In the genomic region with DNA sequence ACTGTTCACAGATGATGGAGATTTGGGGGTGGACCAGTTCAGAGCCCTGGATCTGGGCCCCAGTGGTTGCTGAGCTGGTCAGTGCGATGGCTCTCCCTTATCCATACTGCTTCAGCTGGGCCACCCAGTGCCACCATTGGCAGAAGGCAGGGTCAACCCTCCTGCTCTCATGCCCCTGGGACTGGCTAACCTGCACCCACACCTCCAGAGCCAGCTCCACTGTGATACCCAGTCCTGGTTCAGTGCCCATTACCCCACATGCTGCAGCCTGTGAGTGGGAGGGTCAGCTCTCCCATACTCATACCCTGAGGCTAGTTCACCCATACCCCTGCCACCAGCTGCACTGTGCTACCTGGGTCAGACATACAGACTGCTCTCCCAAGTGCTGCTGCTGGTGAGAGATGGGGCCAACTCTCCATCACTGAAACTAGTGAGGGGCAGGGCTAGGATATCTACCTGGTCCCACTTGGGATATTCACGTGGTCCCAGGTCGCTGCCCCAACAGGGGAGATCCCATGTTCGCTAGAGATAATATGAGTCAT, we compare ENCODE assay signal across 26 mouse cellular contexts. TPM values are rescaled to one million over a fixed set of nuclear protein-coding genes. Genes with fewer than 3 reads are reported as not detected.
DNase-seq lines count a peak whose midpoint lies in the region; ATAC-seq and TF ChIP-seq lines count a peak whose summit lies in the region.
"Had no signal": no experiment of that assay in that cellular context is flagged by ENCODE, and none has a peak within 500 bp of the region (broad histone marks: within the 10 kb centered on the region; RNA-seq: fewer than 3 reads in every experiment).

No protein-coding gene starts in this region.

- H3K4me3 ChIP-seq in liver, embryonic 12.5 days: no peak overlapping the region
- H3K4me3 ChIP-seq in liver, postnatal 0 days (ENCODE audit: low read depth, low read length): no peak overlapping the region
- no peak overlapping the region for H3K4me3 ChIP-seq in embryonic facial prominence, embryonic 12.5 days
- H3K4me3 ChIP-seq: embryonic facial prominence, embryonic 15.5 days; forebrain, embryonic 15.5 days; heart, embryonic 15.5 days; hindbrain, embryonic 12.5 days; midbrain, embryonic 12.5 days; neural tube, embryonic 13.5 days had no signal

- H3K27me3 ChIP-seq in liver, embryonic 12.5 days (replicated peaks): no peaks in the 10 kb centered on the region
- no peaks in the 10 kb centered on the region for H3K27me3 ChIP-seq in liver, postnatal 0 days (ENCODE audit: insufficient read depth, low read length)
- H3K27me3 ChIP-seq in embryonic facial prominence, embryonic 12.5 days: no peaks in the 10 kb centered on the region; the same call in 1 of the 2 replicates
- H3K27me3 ChIP-seq: embryonic facial prominence, embryonic 15.5 days; forebrain, embryonic 15.5 days; heart, embryonic 15.5 days; hindbrain, embryonic 12.5 days; midbrain, embryonic 12.5 days; neural tube, embryonic 13.5 days had no signal

- H3K27ac ChIP-seq in liver, embryonic 12.5 days: no peak overlapping the region
- no peak overlapping the region for H3K27ac ChIP-seq in liver, postnatal 0 days (ENCODE audit: low read depth)
- no peak overlapping the region for H3K27ac ChIP-seq in embryonic facial prominence, embryonic 12.5 days
- H3K27ac ChIP-seq: embryonic facial prominence, embryonic 15.5 days; forebrain, embryonic 15.5 days; heart, embryonic 15.5 days; hindbrain, embryonic 12.5 days; midbrain, embryonic 12.5 days; neural tube, embryonic 13.5 days had no signal

- ATAC-seq in liver, embryonic 12.5 days: peak; percentile 27; the same call in 1 of the 2 replicates
- no peak for ATAC-seq in liver, postnatal 0 days
- ATAC-seq in embryonic facial prominence, embryonic 12.5 days (ENCODE audit: insufficient number of reproducible peaks, insufficient read depth, low FRiP score, low TSS enrichment): 0 out of 2 replicates have a peak, but pooled peaks have one; percentile 13
- ATAC-seq in erythroid progenitor cell, adult 5-6 weeks (replicated peaks; ENCODE audit: low FRiP score, poor library complexity, severe bottlenecking): 0 out of 2 replicates have a peak, but pooled peaks have one; percentile 25
- ATAC-seq: CD4-positive, CD25-positive, alpha-beta regulatory T cell, adult 4 months; forebrain, embryonic 15.5 days; intestine, embryonic 16.5 days had no signal

- intact Hi-C loops in heart, postnatal 10 days (cut with DNase I): no loop called here

- no peak overlapping the region for H3K9ac ChIP-seq in liver, embryonic 12.5 days
- H3K9ac ChIP-seq in liver, postnatal 0 days (replicated peaks): no peak overlapping the region
- H3K9ac ChIP-seq in embryonic facial prominence, embryonic 12.5 days: no peak overlapping the region
- H3K9ac ChIP-seq: embryonic facial prominence, embryonic 15.5 days; forebrain, embryonic 15.5 days; heart, embryonic 15.5 days; hindbrain, embryonic 12.5 days; midbrain, embryonic 12.5 days; neural tube, embryonic 13.5 days had no signal

- H3K4me2 ChIP-seq in liver, embryonic 12.5 days: no peak overlapping the region
- H3K4me2 ChIP-seq in liver, postnatal 0 days (ENCODE audit: low read depth, low read length): no peak overlapping the region
- H3K4me2 ChIP-seq in embryonic facial prominence, embryonic 12.5 days (replicated peaks): no peak overlapping the region
- H3K4me2 ChIP-seq: embryonic facial prominence, embryonic 15.5 days; forebrain, embryonic 15.5 days; heart, embryonic 15.5 days; hindbrain, embryonic 12.5 days; midbrain, embryonic 12.5 days; neural tube, embryonic 13.5 days had no signal

- H3K9me3 ChIP-seq in liver, embryonic 12.5 days (replicated peaks): no peaks in the 10 kb centered on the region
- no peaks in the 10 kb centered on the region for H3K9me3 ChIP-seq in liver, postnatal 0 days (ENCODE audit: low read length)
- H3K9me3 ChIP-seq in embryonic facial prominence, embryonic 12.5 days: no peaks in the 10 kb centered on the region
- H3K9me3 ChIP-seq: embryonic facial prominence, embryonic 15.5 days; forebrain, embryonic 15.5 days; heart, embryonic 15.5 days; hindbrain, embryonic 12.5 days; midbrain, embryonic 12.5 days; neural tube, embryonic 13.5 days had no signal

- H3K4me1 ChIP-seq in liver, embryonic 12.5 days: peaks cover 12% of the 10 kb centered on the region
- H3K4me1 ChIP-seq in liver, postnatal 0 days (ENCODE audit: insufficient read depth): no peaks in the 10 kb centered on the region
- H3K4me1 ChIP-seq in embryonic facial prominence, embryonic 12.5 days: peaks cover 13% of the 10 kb centered on the region; the same call in 1 of the 2 replicates
- H3K4me1 ChIP-seq: forebrain, embryonic 15.5 days; midbrain, embryonic 12.5 days had no signal

- no peaks in the 10 kb centered on the region for H3K36me3 ChIP-seq in liver, embryonic 12.5 days
- H3K36me3 ChIP-seq in liver, postnatal 0 days (replicated peaks; ENCODE audit: insufficient read depth, low read length): no peaks in the 10 kb centered on the region
- H3K36me3 ChIP-seq in embryonic facial prominence, embryonic 12.5 days: no peaks in the 10 kb centered on the region
- H3K36me3 ChIP-seq: embryonic facial prominence, embryonic 15.5 days; forebrain, embryonic 15.5 days; heart, embryonic 15.5 days; hindbrain, embryonic 12.5 days; midbrain, embryonic 12.5 days; neural tube, embryonic 13.5 days had no signal

- peak; percentile 75 for DNase-seq in heart, adult 11 months
- no peak for DNase-seq in heart, postnatal 10 days
- DNase-seq in liver, postnatal 0 days: no peak
- no peak for DNase-seq in spleen, postnatal 10 days (ENCODE audit: low spot score in 2 of 2)
- DNase-seq: adrenal gland, postnatal 14 days; cerebellum, adult 11 months; cerebellum, adult 9-10 months; cerebellum, postnatal 36 days; heart, postnatal 36 days; kidney, postnatal 10 days; lung, adult 18-20 months; lung, postnatal 14 days; right cerebral cortex, postnatal 4 days; thymus, adult 2 months; thymus, postnatal 36 days had no signal

- TF ChIP-seq CTCF in liver, postnatal 0 days (IDR thresholded peaks at IDR 0.05; ENCODE audit: low read depth): no peak

- WGBS in liver, embryonic 12.5 days (ENCODE audit: insufficient replicate concordance): 69% methylated on average over 4 of the region's 4 CpGs
- WGBS in liver, postnatal 0 days (ENCODE audit: insufficient replicate concordance): 89% methylated on average over 4 of the region's 4 CpGs
- 90% methylated on average over 4 of the region's 4 CpGs for WGBS in embryonic facial prominence, embryonic 12.5 days

- no peak for TF ChIP-seq EP300 in liver, postnatal 0 days (IDR thresholded peaks at IDR 0.05; ENCODE audit: low read depth)

RNA-seq across cellular contexts. Expression of a gene that starts 14.8 kb away (rescaled TPM):
- 100 to 1,000 TPM; 846 to 935 TPM for total RNA-seq in heart, postnatal 10 days (2021)
- polyA plus RNA-seq in liver, embryonic 12.5 days (2016; fragmentation: Nextera tagmentation; extraction: Ambion mirVana): 292 TPM in 2 replicates
- 195 and 199 TPM in 2 replicates for polyA plus RNA-seq in liver, postnatal 0 days (2015; fragmentation: Nextera tagmentation; extraction: Ambion mirVana)
- polyA plus RNA-seq in embryonic facial prominence, embryonic 12.5 days (2016; fragmentation: Nextera tagmentation; extraction: Ambion mirVana): 566 and 574 TPM in 2 replicates
- total RNA-seq in erythroid progenitor cell, adult 5-6 weeks (2015; ENCODE audit: low replicate concordance): 108 and 111 TPM in 2 replicates
- 28.0 and 45.2 TPM in 2 replicates for total RNA-seq in erythroid progenitor cell, adult 5-6 weeks (2017; ENCODE audit: low replicate concordance)

RNA-seq across cellular contexts. Expression of a gene that starts 15.1 kb away (rescaled TPM):
- 1,000 to 10,000 TPM; 1,058 to 1,064 TPM for total RNA-seq in heart, postnatal 10 days (2021)
- polyA plus RNA-seq in liver, embryonic 12.5 days (2016; fragmentation: Nextera tagmentation; extraction: Ambion mirVana): 3.5 and 3.9 TPM in 2 replicates
- polyA plus RNA-seq in liver, postnatal 0 days (2015; fragmentation: Nextera tagmentation; extraction: Ambion mirVana): 2.1 and 4.4 TPM in 2 replicates
- polyA plus RNA-seq in embryonic facial prominence, embryonic 12.5 days (2016; fragmentation: Nextera tagmentation; extraction: Ambion mirVana): 7.2 and 7.5 TPM in 2 replicates
- 0.42 TPM in 1 of 2 replicates, not detected in the other for total RNA-seq in erythroid progenitor cell, adult 5-6 weeks (2015; ENCODE audit: low replicate concordance)
- 2.1 TPM in 1 of 2 replicates, not detected in the other for total RNA-seq in erythroid progenitor cell, adult 5-6 weeks (2017; ENCODE audit: low replicate concordance)
